Mouse (Mus musculus): ENCODE data around the gene Mcoln1. TPM values are rescaled to one million over a fixed set of nuclear protein-coding genes. Genes with fewer than 3 reads are reported as not detected.

Mcoln1 gene
- 20.1 and 22.7 TPM in 2 replicates for total RNA-seq (2015)
- total RNA-seq (2017), result 32.9 and 42.3 TPM in 2 replicates

DNA sequence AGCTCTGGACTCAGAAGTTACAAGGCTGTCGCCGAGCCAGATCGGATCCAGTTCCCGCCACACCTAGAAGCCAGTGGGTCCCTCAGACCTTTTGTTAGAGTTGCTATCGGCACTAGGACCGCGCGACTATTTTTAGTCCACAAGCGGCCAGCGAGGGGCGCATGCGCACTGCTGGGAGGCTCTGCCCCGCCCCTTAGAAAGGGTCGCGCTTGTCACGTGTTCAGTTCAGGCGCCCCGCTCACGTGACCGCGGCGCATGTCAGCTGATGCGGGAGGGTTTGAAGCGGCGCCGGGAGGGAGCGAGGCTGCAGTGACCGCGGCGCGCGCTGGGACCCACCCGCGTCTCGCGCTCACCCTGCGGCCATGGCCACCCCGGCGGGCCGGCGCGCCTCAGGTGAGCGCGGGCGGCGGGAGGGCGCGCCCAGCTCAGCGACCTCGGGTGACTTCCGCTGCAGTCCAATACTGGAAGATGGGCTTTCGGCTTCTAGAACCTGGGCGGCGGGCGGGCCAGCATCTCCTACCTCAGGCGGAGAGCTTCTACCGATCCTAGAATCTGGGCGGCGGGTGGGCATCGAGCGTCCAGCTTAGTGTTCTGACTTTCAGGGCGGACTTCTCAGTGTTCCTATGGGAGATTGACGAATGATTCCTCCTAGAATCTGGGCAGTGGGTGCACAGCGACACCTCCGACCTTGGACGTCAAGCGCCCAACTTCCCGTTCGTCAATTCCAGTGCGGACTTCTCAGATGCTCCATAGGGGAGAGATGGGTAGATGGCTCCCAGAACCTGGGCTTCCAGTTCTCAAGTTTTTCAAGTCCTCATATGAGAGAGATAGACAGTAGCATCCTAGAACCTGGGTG is at the start of gene Mcoln1:
Gene Mcoln1, plus strand, starts transcription at position 223 of the 856 bp plus-strand sequence.
- peak; percentile 90 for ATAC-seq (ENCODE audit: poor library complexity, severe bottlenecking)

DNA sequence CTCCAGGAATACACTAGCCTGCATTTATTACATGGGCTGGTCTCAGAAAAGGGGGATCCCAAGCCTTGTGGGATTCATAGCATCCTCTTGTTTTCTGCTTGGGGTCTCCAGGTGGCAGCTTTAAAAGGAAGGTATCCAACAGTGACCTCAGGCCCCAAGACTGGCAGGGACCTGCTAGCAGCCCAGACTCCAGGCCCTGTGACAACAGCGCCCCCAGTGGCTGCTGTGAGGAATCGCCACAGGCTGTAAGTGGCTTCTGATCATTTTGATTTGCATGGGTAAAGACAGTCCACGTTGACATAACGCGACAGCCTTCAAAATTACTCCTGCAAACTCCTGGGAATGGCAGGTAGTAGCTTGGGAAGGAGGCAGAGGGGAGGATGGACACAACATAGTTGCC is 49.6 kb upstream of the Mcoln1 start:
- ATAC-seq (ENCODE audit: poor library complexity, severe bottlenecking), result peak; percentile 57

DNA sequence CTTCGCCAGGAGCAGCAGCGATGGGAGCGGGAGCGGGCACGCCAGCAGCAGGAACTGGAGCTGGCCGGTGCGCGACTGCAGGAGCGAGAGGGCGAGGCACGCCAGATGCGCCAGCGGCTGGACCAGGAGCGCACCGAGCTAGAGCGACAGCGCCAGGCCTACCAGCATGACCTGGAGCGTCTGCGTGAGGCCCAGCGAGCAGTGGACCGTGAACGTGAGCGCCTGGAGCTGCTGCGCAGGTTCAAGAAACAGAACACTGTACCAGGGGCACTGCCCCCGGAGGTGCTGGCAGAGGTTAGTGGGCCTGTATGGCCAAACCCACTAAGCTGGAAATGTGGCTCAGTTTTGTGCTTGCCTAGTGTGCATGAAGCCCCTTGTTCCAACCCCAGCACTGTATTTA is 48.3 kb upstream of the Mcoln1 start:
- ATAC-seq (ENCODE audit: poor library complexity, severe bottlenecking), result no peak

DNA sequence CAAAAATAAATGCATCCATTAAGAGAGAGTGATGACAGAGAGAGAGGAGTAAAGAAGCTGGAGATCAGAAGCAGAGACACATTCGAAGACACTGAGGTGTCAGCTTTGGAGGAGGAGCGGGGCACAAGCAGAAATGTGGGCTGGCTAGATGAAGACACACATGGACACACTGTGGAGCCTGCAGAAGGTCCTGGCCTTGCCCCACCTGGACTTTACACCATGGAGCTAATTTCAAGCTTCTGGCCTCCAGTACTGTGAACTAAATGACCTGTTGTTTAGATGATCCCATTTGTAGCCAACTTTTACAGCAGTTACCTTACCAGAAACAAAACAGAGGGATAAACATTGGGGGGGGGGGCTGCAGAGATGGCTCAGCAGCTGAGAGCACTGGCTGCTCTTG is 37.0 kb upstream of the Mcoln1 start:
- no peak for ATAC-seq (ENCODE audit: poor library complexity, severe bottlenecking)

DNA sequence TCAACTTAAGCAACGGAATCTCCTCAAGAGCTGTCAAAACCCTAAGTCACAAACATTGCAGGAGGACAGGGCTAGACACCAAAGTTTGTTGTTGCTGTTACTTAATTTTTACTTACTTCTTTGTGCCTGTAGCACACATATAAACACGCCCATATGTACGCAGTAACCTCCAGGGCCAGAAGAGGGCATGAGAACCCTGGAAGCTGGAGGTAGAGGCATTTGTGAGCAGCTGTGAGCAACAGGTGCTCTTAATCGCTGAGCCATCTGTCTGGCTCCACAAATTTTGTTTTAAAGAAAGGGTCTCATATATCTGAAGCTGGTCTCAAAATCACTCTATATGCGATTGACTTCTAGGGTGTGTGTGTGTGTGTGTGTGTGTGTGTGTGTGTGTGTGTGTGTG is 35.9 kb upstream of the Mcoln1 start:
- peak; percentile 34; the same call in 1 of the 2 replicates for ATAC-seq (ENCODE audit: poor library complexity, severe bottlenecking)

DNA sequence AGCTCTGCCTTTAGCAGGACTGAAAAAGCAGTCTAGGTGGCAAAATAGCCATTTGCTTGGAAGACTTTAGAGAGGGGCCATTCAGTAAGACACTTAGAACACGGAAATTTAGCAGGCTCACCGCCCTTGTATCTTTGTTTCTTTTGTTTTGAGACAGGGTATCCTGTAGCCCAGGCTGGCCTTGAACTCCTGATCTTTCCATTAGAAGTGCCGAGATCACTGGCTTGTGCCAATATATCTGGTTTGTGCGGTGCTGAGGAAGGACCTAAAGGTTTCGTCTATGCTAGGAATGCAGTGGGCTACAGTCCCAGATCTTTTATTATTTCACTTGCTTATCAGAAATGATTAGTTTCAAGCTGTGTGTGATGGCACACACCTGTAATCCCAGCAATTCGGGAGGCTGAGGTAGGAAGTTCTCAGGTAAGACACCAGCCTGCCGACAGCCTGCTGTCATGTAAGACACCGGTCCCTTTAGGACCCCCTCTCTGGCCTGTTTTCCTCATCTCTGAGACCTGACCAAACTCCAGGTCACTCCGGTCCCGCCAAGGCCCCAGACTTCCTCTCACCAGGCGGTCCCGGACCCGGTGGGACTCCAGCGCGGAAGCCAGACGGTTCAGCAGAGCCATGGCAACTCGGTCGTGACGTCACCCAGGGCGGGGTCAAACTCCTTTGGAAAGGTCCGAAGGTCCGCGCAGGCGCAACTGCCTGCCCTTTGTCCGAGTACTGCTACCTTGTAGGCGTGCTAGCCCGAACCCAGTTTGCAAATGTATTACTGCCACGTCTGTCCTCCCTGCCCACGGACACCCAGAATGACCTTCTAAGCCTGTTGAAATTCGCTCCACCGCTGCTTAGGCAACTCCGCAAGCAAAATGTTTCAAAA is 33.0 kb upstream of the Mcoln1 start, which contains the start of gene Pex11g:
Gene Pex11g, minus strand, starts transcription at position 675 of the 880 bp plus-strand sequence.
- ATAC-seq (ENCODE audit: poor library complexity, severe bottlenecking), result peak; percentile 96

DNA sequence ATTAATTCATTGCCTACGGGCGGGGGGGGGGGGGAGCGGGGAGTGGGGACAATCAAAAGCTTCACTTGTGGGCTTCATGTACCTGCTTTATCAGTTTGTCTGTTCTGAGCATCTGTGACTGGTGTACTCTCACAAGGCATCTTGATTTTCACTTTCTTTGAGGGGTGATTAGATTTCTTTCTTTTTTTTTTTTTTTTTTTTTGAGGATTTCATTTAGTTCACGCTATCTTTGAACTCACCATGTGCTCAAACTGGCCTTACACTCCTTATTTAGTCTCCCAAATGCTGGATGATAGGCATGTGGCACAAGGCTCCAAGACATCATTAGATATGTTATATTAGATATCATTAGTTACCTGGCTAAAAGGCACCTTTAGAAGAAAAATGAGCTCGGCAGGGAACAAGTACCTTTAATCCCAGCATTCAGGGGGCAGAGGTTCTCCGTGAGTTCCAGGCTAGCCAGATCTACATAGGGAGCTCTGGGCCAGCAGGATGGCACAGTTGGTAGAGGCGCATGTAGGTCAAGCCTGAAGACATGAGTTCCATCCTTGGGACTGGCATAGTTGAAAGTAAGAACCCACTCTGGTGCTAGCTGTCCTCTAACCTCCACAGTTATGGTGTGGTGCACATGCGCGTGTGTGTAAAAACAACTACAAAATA is 32.2 kb upstream of the Mcoln1 start:
- ATAC-seq (ENCODE audit: poor library complexity, severe bottlenecking), result no peak

DNA sequence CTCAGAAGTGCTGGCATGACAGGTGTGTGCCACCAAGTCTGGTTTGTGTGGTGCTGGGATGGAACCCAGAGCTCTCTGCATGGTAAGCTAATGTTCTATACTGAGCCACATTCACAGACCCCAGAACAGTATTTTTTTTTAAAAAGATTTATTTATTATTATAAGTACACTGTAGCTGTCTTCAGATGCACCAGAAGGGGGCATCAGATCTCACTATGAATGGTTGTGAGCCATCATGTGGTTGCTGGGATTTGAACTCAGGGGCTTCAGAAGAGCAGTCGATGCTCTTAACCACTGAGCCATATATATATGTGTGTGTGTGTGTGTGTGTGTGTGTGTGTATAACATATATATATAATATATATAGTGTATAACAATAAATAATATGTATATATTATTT is 31.4 kb upstream of the Mcoln1 start:
- ATAC-seq (ENCODE audit: poor library complexity, severe bottlenecking), result no peak

DNA sequence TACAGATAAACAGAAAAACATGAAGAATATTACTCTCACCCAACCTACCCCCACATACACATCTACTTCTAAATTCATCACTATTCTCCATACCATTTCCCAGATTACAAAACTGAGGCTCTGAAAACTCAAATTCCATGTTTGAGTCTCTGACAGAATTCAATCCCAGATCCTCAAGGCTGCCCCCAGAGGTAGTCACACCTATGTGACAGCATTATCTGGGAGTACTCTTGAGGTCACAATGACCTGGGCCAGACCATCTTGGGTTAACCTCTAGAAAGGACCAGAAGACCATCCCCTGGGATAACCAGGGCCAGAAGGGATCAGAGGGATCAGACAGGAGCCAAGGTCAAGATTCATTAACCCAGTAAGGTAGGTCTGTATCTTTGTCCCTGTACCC is 29.7 kb upstream of the Mcoln1 start, which contains the start of gene Tex45:
Gene Tex45, plus strand, starts transcription at position 301 of the 400 bp plus-strand sequence.
- no peak for ATAC-seq (ENCODE audit: poor library complexity, severe bottlenecking)

DNA sequence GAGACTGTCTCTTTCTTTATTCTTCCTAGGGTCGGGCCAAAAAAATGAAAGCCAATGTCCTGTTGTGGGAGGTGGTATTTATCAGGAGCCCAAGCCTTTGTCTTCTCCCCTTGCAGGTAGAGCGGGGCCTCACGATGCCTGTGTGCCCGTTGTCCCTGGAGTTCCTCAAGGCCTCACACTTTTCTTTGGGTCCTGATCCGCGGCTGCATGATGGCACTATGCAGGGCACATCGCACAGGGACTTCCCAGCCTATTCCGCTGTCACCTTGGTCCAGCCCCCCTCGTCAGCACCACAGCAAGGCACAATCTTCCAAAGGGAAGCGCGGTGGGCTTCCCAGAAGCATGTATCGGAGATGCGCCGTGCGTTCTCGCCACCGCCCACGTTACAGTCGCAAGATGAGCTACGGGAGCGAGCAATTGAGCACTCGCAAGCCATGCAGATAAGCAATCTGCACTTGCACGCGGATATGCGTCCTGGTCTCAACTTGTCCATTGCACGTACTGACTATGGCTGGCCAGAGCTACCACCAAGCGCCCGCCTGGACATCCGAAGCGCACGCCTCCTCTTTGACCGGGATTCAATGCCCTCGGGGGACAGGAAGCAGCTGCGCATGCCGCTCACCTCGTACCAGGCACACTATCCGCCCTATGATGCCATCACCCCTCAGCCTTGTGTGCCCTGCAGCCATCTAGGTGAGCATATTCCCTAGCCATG is 24.4 kb upstream of the Mcoln1 start:
- ATAC-seq (ENCODE audit: poor library complexity, severe bottlenecking), result peak; percentile 49

DNA sequence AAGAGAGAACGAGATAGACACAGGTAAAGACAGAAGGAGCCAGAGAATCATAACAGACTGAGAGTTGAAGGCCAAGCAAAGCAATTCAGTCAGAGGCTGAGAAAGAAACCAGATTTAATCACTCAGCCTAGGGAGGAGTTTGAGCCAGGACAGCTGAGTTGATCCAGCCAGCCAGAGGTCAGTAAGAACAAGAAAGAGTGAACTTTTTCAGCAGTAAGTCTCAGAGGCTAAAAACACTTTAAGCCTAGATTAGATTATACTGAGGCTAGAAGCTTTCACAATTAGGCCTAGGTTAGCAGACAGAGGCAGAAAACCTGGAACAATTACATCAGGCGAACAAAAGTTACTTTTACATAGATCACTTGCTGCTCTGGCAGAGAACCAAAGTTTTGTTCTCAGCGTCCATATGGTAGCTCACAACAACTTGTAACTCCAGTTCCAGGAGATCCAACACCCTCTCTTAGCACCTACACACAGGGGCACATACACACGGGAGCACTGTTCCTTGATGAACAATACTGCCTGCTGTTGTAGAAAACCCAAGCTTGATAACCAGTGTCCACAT is 20.0 kb upstream of the Mcoln1 start:
- no peak for ATAC-seq (ENCODE audit: poor library complexity, severe bottlenecking)

DNA sequence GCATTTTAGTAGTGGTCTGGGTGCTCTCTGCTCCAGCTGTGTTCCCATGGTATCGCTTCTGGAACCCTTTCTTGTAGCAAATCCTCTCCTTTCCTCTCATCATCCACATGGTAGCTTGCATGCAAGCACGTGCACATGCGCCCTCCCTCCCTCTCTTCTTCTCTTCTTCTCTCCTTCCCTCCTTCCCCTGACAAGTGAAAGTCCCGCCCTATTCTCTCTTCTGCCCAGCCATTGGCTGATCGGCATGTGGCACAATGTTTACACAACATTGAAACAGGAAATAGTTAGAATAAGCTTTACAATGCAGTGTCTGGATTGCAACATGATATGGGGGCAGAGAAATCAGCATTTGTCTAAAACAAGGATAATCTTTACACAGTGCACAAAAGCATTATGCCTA is 18.7 kb upstream of the Mcoln1 start:
- peak; percentile 96 for ATAC-seq (ENCODE audit: poor library complexity, severe bottlenecking)

DNA sequence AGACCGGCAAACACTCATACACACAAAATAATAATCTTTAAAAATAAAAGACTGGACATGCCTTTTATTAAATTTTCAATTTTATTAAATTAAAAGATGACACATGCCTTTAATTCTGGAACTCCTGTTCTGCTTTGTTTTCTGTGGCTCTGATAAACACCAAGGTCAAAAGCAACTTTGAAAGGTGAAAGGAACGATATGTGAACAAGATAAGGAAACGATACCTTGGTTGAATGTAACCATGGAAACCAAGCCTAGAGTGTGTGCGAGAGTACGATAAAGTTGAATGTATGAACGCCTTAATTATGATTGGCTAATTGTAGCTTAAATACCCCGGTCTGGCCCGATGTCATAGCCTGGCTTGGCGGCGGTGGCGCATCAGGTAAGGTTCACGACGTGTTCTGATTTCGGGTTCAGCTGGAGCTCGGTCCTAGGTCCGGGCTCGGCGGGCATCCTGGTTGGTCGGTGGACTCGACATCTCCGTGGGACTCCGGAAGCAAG is 18.0 kb upstream of the Mcoln1 start:
- ATAC-seq (ENCODE audit: poor library complexity, severe bottlenecking), result no peak

DNA sequence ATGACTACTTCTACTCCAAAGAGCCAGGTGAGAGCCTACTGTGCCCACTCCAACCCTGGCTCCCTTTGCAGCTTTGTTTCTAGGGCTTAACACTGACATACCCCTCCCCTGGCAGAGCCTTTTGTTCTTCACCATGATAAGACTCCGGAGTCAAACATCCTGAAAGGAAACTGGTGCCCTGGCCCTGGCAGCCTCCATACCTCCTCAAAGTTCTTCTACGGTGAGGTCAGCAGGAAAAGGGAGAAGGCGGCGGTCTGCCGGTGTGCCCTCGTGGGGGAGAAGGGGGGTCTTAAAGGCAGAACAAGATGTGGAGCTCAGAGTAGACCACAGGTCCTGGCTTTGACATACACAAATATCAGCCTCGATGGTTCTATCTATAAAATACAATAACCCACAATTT is 16.7 kb upstream of the Mcoln1 start:
- no peak for ATAC-seq (ENCODE audit: poor library complexity, severe bottlenecking)

DNA sequence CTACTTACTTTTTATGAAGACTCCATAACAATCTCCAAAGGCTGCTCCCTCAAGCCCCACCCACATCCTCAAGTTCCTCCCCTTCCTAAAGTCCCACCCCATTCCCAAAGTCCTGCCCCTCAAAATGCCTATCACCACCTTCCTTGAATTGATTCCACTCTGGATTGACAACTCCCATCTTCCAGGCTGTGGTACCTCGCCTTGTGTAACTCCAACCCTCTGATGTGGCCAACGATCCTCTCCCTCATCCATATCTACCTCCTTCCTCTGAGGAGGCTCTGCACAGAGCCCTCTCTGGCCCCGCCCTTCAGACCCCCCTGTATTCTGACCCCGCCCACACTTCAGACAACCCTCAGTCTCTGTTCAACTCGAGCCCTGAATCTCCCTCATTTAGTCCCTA is 15.1 kb upstream of the Mcoln1 start:
- ATAC-seq (ENCODE audit: poor library complexity, severe bottlenecking), result no peak

DNA sequence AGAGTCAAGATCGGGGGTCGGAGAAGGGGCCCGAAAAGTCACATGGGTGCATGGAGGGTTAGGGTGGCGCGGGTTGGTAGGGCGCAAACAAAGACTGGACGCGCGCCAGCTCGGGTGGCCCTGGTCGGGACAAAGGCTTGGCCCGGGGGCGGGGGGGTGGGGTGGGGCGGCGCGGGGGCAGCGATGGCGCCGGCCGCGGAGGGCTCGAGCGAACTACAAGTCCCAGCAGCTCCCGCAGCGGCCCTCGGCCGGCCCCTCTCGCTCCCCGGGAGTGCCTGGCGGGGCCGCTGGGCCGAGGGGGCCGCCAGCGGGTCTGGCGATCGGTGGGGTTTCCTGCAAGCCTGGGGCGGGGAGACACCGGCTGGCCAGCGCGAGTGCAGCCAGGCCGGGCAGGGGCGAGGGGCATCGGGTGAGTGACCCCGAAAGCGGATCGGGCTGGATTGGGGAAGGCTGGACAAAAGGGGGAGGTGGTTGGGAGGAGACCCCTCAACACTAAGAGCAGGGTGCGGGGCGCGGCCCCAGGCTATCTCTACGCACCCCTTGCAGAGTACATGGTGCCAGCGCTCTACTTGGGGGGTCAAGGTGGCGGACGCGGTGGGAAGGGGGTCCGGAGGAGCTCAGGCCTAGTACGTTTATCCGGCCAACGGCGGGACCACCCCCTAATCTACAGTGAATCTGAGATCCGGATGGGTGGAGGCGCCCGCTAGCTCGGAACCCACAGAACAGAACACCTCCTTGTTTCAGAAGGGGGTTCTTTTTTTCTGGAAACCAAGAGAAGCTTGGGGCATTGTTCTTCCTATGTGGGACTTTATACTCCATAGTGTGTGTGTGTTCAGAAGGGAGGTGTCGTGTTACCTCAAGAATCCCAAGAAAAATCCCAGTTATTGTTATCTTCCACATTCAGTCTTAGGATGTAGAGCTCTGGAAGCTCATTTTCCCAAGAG is 7.1 kb upstream of the Mcoln1 start, which contains the start of gene Zfp358:
Gene Zfp358, plus strand, starts transcription at position 238 of the 944 bp plus-strand sequence.
- peak; percentile 99 for ATAC-seq (ENCODE audit: poor library complexity, severe bottlenecking)

DNA sequence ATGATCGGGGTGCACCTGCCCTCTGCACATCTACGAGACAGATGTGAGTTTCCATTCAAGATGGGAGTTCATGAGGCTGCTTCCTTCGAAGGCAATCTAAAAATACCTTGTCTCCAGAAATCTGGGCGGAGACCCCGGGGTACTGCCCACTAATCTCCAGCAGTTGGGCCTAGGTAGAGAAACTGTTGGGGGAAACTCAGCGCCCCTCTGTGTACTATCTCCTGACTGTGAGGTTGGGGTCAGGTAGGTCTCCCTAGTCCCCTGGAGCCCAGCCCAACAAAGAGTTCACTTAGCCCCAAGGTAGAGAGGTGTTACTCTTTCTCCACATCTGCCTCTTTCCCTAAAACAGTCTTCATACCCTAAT is 6.4 kb upstream of the Mcoln1 start:
- no peak for ATAC-seq (ENCODE audit: poor library complexity, severe bottlenecking)

DNA sequence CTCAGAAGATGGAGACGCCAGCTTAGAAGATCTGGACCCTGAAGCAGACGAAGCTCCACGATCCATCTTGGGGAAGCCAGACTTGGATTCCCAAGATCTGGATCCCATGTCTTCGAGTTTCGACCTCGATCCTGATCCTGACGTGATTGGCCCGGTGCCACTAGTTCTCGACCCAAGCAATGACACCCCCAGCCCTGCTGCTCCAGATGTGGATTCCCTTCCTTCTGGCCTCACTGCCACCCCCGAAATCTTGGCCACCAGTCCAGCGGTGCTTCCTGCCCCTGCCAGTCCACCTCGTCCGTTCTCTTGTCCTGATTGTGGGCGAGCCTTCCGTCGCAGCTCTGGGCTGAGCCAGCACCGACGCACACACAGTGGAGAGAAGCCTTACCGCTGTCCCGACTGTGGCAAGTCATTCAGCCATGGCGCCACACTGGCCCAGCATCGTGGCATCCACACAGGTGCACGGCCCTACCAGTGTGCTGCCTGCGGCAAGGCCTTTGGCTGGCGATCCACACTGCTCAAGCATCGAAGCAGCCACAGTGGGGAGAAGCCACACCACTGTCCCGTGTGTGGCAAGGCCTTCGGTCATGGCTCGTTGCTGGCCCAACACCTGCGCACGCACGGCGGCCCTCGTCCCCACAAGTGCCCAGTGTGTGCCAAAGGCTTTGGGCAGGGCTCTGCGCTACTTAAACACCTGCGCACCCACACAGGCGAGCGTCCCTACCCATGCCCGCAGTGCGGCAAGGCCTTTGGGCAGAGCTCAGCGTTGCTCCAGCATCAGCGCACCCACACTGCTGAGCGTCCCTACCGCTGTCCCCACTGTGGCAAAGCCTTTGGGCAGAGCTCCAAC is 4.5 kb upstream of the Mcoln1 start:
- no peak for ATAC-seq (ENCODE audit: poor library complexity, severe bottlenecking)
